Mouse (Mus musculus) kidney, embryonic 14.5 days (tissue): Measurements from ENCODE around the gene Bet1l. TPM values are rescaled to one million over a fixed set of nuclear protein-coding genes. Genes with fewer than 3 reads are reported as not detected.

Source experiments
- polyA plus RNA-seq: library from polyadenylated mRNA; unstranded; fragments of >200 nt; fragmentation: Nextera tagmentation; extraction: Ambion mirVana; gene quantifications from 2 replicates; pipeline ENCODE4 v1.2.1, GENCODE M21; 2014

The Bet1l gene
- polyA plus RNA-seq, 1 experiment from 2014 or later, result 38.6 TPM

Other genes starting within 250 kb of the Bet1l start
- gene Olfr61, start 228.6 kb downstream of the Bet1l start, polyA plus RNA-seq, result not detected in 2 replicates
- not detected in 2 replicates for gene Olfr53, start 211.1 kb downstream of the Bet1l start, polyA plus RNA-seq
- not detected in 2 replicates for gene Olfr539, start 197.6 kb downstream of the Bet1l start, polyA plus RNA-seq
- not detected in 2 replicates for gene Olfr45, start 175.6 kb downstream of the Bet1l start, polyA plus RNA-seq
- gene Olfr541, start 160.3 kb downstream of the Bet1l start, polyA plus RNA-seq, result not detected in 2 replicates
- gene Cyp2e1, start 93.8 kb downstream of the Bet1l start, polyA plus RNA-seq, result 0.12 TPM in 1 of 2 replicates, not detected in the other
- gene Syce1, start 69.7 kb downstream of the Bet1l start, polyA plus RNA-seq, result 0.28 TPM in 1 of 2 replicates, not detected in the other
- gene Zfp941, start 35.4 kb downstream of the Bet1l start, polyA plus RNA-seq, result 1.4 and 2.1 TPM in 2 replicates
- 0.85 TPM in 1 of 2 replicates, not detected in the other for gene Urah, start 22.6 kb downstream of the Bet1l start, polyA plus RNA-seq
- not detected in 2 replicates for gene Scgb1c1, start 12.0 kb downstream of the Bet1l start, polyA plus RNA-seq
- gene Odf3, start 9.8 kb downstream of the Bet1l start, polyA plus RNA-seq, result not detected in 2 replicates
- not detected in 2 replicates for gene Gm45785, start 1.2 kb downstream of the Bet1l start, polyA plus RNA-seq
- 40.8 and 49.4 TPM in 2 replicates for gene Ric8a, start 620 bp downstream of the Bet1l start, polyA plus RNA-seq
- 148 and 226 TPM in 2 replicates for gene Psmd13, start 24.4 kb upstream of the Bet1l start, polyA plus RNA-seq
- 22.8 and 26.2 TPM in 2 replicates for gene Sirt3, start 24.7 kb upstream of the Bet1l start, polyA plus RNA-seq
- gene Cox8b, start 42.9 kb upstream of the Bet1l start, polyA plus RNA-seq, result not detected in 2 replicates
- 0.17 and 0.61 TPM in 2 replicates for gene Nlrp6, start 63.3 kb upstream of the Bet1l start, polyA plus RNA-seq
- gene Pgghg, start 83.8 kb upstream of the Bet1l start, polyA plus RNA-seq, result 15.9 and 20.5 TPM in 2 replicates
- gene Ifitm5, start 92.7 kb upstream of the Bet1l start, polyA plus RNA-seq, result 2.2 and 2.6 TPM in 2 replicates
- not detected in 2 replicates for gene Gm45717, start 98.4 kb upstream of the Bet1l start, polyA plus RNA-seq
- 1,039 and 1,151 TPM in 2 replicates for gene Ifitm2, start 98.4 kb upstream of the Bet1l start, polyA plus RNA-seq
- gene Ifitm1, start 109.6 kb upstream of the Bet1l start, polyA plus RNA-seq, result 54.4 and 61.4 TPM in 2 replicates
- gene Ifitm3, start 153.2 kb upstream of the Bet1l start, polyA plus RNA-seq, result 154 and 166 TPM in 2 replicates
- gene Ifitm6, start 160.3 kb upstream of the Bet1l start, polyA plus RNA-seq, result 0.84 and 1.6 TPM in 2 replicates
- not detected in 2 replicates for gene Gm17387, start 171.6 kb upstream of the Bet1l start, polyA plus RNA-seq
- 13.7 and 14.4 TPM in 2 replicates for gene B4galnt4, start 203.5 kb upstream of the Bet1l start, polyA plus RNA-seq
- gene Pkp3, start 220.6 kb upstream of the Bet1l start, polyA plus RNA-seq, result 4.0 and 4.3 TPM in 2 replicates
- 9.5 and 11.7 TPM in 2 replicates for gene Sigirr, start 243.0 kb upstream of the Bet1l start, polyA plus RNA-seq